Mouse (Mus musculus): ENCODE data around the gene Gm7138. TPM values are rescaled to one million over a fixed set of nuclear protein-coding genes. Genes with fewer than 3 reads are reported as not detected.
"Not testable (repeated sequence)": the region's sequence is repeated elsewhere in the genome, so short reads cannot be mapped to it uniquely, and the experiment has no call there.

The Gm7138 gene
- polyA plus RNA-seq, 1 experiment from 2014 or later = not detected

DNA sequence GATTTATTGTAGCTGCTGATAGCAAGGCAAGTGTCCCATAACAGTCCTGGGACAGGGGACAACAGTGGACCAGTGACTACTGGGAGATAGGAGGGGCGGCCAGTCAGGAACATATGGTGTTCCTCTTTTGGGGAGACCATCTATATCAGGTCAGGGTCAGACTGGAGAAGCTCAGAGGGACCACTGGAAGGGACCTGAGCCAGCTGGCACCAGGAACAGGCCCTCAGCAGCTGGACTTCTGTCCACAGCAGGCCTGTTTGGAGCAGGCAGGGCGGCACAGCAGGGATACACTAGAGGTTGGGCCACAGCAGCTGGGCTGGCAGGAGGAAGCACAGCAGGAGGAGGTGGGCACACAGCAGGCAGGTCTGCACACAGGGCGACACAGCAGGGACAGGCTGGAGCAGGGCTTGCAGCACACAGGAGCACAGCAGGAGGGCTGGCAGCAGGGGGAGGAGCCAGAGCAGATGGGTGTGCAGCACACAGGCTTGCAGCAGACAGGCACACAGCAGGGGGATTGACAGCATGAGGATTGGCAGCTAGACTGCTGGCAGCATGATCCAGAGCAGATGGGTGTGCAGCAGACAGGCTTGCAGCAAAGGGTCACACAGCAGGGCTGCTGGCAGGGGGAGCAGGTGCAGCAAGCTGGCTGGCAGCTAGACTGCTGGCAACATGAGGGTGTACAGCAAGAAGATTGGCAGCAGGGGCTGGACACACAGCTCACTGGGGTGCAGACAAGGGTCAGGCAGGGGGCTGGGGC, 21.6 kb upstream of the Gm7138 start:
- not testable (repeated sequence) for H3K9me3 ChIP-seq (replicated peaks; ENCODE audit: control insufficient read depth, low read length); H3K9ac ChIP-seq (replicated peaks; ENCODE audit: low read length); H3K4me2 ChIP-seq (ENCODE audit: low read depth, low read length); ATAC-seq (replicated peaks; ENCODE audit: insufficient number of reproducible peaks, low FRiP score, low TSS enrichment, low read depth); H3K36me3 ChIP-seq (replicated peaks; ENCODE audit: control insufficient read depth, insufficient read depth, low read depth, low read length); DNase-seq (ENCODE audit: low spot score); H3K4me1 ChIP-seq (ENCODE audit: control insufficient read depth, insufficient read depth, low read length); H3K27ac ChIP-seq (replicated peaks; ENCODE audit: low read depth, low read length); H3K4me3 ChIP-seq (ENCODE audit: low read depth, low read length); H3K27me3 ChIP-seq (ENCODE audit: control insufficient read depth, insufficient read depth, low read length)
- 53% methylated on average over 2 of the region's 3 CpGs for WGBS

DNA sequence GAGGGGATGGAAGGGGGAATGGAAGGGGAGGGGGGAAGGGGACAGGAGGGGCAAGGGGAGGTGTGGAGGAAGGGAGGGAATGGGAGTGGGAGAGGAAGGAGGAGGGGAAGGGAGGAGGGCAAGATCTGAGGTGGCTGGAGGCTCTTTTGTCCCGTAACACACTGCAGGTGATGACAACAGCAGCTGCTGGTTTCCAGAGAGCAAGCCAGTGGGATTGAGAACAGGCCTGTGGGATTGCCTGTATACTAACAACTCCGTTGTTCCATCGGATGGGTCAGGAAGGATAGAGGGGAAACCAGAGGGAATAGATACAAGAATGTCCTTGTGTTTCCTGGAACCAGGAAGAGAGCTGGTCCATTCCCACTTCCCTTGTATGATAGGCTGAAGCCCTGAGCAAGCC, 20.9 kb upstream of the Gm7138 start:
- no peak overlapping the region for H3K27ac ChIP-seq (replicated peaks; ENCODE audit: low read depth, low read length)
- WGBS = 16% methylated on average over 3 of the region's 3 CpGs
- H3K36me3 ChIP-seq (replicated peaks; ENCODE audit: control insufficient read depth, insufficient read depth, low read depth, low read length) = no peaks in the 10 kb centered on the region
- no peaks in the 10 kb centered on the region for H3K4me1 ChIP-seq (ENCODE audit: control insufficient read depth, insufficient read depth, low read length)
- no peak overlapping the region for H3K4me3 ChIP-seq (ENCODE audit: low read depth, low read length)
- no peak for ATAC-seq (replicated peaks; ENCODE audit: insufficient number of reproducible peaks, low FRiP score, low TSS enrichment, low read depth)
- no peaks in the 10 kb centered on the region for H3K9me3 ChIP-seq (replicated peaks; ENCODE audit: control insufficient read depth, low read length)
- H3K27me3 ChIP-seq (ENCODE audit: control insufficient read depth, insufficient read depth, low read length) = no peaks in the 10 kb centered on the region
- DNase-seq (ENCODE audit: low spot score) = no peak
- H3K9ac ChIP-seq (replicated peaks; ENCODE audit: low read length) = no peak overlapping the region
- no peak overlapping the region for H3K4me2 ChIP-seq (ENCODE audit: low read depth, low read length)

DNA sequence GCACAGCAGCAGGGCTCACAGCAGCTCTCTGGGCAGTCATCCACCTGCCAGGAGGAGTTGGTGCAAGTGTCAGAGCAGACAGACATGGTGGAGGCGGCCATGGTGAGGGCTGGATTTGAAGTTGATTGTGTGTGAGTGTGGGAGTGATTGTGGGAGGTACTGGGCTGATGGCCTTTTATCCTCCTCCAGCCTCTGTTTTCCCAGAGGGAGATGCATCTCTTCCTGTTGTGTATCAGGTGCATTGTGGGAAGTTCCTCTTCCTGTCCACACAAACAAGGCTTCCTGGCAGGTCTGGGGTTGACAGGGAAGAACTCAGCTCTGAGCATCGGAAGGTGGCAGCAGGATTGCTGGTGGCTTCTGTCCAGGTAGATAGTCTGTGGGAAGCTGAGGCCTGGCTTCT, 18.2 kb upstream of the Gm7138 start, which contains the start of gene Gm9639:
Gene Gm9639, minus strand, starts transcription at position 101 of the 400 bp plus-strand sequence.
- H3K27me3 ChIP-seq (ENCODE audit: control insufficient read depth, insufficient read depth, low read length) = no peaks in the 10 kb centered on the region
- DNase-seq (ENCODE audit: low spot score) = no peak
- WGBS = 54% methylated on average over 2 of the region's 2 CpGs
- no peak within 1 kb of the TSS for H3K4me2 ChIP-seq (ENCODE audit: low read depth, low read length)
- H3K9ac ChIP-seq (replicated peaks; ENCODE audit: low read length) = no peak within 1 kb of the TSS
- H3K36me3 ChIP-seq (replicated peaks; ENCODE audit: control insufficient read depth, insufficient read depth, low read depth, low read length) = no peaks in the 10 kb centered on the region
- no peaks in the 10 kb centered on the region for H3K9me3 ChIP-seq (replicated peaks; ENCODE audit: control insufficient read depth, low read length)
- ATAC-seq (replicated peaks; ENCODE audit: insufficient number of reproducible peaks, low FRiP score, low TSS enrichment, low read depth) = no peak
- H3K4me1 ChIP-seq (ENCODE audit: control insufficient read depth, insufficient read depth, low read length) = no peaks in the 10 kb centered on the region
- H3K4me3 ChIP-seq (ENCODE audit: low read depth, low read length) = no peak within 1 kb of the TSS
- no peak within 1 kb of the TSS for H3K27ac ChIP-seq (replicated peaks; ENCODE audit: low read depth, low read length)

DNA sequence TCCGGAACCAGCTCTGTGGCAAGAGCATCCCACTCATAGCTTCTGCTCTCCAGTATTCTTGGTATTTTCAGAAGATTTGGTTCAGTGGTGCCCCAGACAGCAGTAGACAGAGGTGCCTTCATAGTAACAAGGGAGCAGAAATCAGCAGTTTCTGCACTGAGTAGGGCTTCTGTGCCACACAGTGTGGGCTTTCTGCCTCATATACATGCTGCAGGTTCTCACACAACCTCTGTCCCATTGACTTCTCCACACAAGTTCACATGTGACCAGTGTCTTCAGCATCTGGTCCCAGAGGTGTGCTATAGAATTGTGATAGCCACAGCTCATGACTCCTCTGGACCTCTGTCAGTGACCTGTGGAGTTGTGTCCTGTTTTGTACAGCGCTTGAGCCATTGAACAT, 11.9 kb upstream of the Gm7138 start:
- Histone ChIP-seq H3K9ac (replicated peaks; ENCODE audit: low read length) (no peak overlapping the region), H3K4me2 (ENCODE audit: low read depth, low read length) (no peak overlapping the region), H3K9me3 (replicated peaks; ENCODE audit: control insufficient read depth, low read length) (no peaks in the 10 kb centered on the region), H3K27me3 (ENCODE audit: control insufficient read depth, insufficient read depth, low read length) (no peaks in the 10 kb centered on the region), H3K4me3 (ENCODE audit: low read depth, low read length) (no peak overlapping the region), H3K36me3 (replicated peaks; ENCODE audit: control insufficient read depth, insufficient read depth, low read depth, low read length) (no peaks in the 10 kb centered on the region), H3K27ac (replicated peaks; ENCODE audit: low read depth, low read length) (no peak overlapping the region), H3K4me1 (ENCODE audit: control insufficient read depth, insufficient read depth, low read length) (no peaks in the 10 kb centered on the region)
- DNase-seq (ENCODE audit: low spot score) = no peak
- no peak for ATAC-seq (replicated peaks; ENCODE audit: insufficient number of reproducible peaks, low FRiP score, low TSS enrichment, low read depth)
- 82% methylated on average over 2 of the region's 2 CpGs for WGBS

DNA sequence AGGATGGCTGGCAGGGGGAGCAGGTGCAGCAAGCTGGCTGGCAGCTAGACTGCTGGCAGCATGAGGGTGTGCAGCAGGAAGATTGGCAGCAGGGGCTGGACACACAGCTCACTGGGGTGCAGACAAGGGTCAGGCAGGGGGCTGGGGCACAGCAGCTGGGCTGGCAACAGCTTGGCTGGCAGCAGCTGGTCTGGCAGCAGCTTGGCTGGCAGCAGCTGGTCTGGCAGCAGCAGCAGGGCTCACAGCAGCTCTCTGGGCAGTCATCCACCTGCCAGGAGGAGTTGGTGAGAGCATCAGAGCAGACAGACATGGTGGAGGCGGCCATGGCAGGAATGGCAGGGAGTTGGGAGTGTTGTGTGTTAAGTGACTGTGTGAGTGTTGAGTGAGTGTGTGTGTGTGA, 11.1 kb upstream of the Gm7138 start, which contains the start of gene Gm7137:
Gene Gm7137, minus strand, starts transcription at position 325 of the 400 bp plus-strand sequence.
- not testable (repeated sequence) for ATAC-seq (replicated peaks; ENCODE audit: insufficient number of reproducible peaks, low FRiP score, low TSS enrichment, low read depth); H3K27me3 ChIP-seq (ENCODE audit: control insufficient read depth, insufficient read depth, low read length)
- WGBS = no CpG with 5 or more reads among the region's 1 CpGs

DNA sequence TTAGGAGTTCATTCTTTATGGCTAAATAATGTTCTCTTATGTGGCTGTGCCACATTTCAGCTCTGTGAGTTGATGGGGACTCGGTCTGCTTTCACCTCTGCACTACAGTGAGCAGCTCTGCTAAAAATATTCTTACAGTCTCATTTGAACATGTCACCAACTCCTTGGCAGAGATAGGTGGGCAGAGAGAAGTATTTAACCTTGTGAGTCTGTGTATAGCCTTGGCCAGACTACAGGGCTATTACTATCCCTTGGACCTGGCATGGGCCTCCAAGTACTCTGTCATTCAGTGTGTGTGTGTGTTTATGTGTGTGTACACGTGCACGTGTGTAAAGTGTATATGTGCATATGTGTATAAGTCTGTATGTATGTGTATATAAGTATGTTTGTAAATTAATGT, 6.7 kb upstream of the Gm7138 start:
- not testable (repeated sequence) for DNase-seq (ENCODE audit: low spot score)

More for the DNA sequence above, 11.1 kb upstream of the Gm7138 start, which contains the start of gene Gm7137:
- not testable (repeated sequence) for DNase-seq (ENCODE audit: low spot score); H3K4me3 ChIP-seq (ENCODE audit: low read depth, low read length); H3K27ac ChIP-seq (replicated peaks; ENCODE audit: low read depth, low read length); H3K9ac ChIP-seq (replicated peaks; ENCODE audit: low read length); H3K4me2 ChIP-seq (ENCODE audit: low read depth, low read length); H3K4me1 ChIP-seq (ENCODE audit: control insufficient read depth, insufficient read depth, low read length); H3K9me3 ChIP-seq (replicated peaks; ENCODE audit: control insufficient read depth, low read length); H3K36me3 ChIP-seq (replicated peaks; ENCODE audit: control insufficient read depth, insufficient read depth, low read depth, low read length)

DNA sequence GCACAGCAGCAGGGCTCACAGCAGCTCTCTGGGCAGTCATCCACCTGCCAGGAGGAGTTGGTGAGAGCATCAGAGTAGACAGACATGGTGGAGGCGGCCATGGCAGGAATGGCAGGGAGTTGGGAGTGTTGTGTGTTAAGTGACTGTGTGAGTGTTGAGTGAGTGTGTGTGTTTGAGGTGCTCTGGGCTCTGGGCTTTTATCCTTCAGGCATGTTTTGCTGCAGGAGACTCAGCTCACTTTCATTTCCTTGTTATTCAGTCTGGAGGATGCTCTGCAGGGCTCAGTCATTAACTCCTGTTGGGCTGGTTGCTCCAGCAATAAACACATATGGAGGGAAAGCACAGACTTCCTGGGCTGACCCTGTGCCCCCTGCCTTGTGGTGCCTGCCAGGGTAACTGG, 5.7 kb upstream of the Gm7138 start, which contains the start of gene Gm3250:
Gene Gm3250, minus strand, starts transcription at position 101 of the 400 bp plus-strand sequence.
- H3K36me3 ChIP-seq (replicated peaks; ENCODE audit: control insufficient read depth, insufficient read depth, low read depth, low read length); H3K27ac ChIP-seq (replicated peaks; ENCODE audit: low read depth, low read length); ATAC-seq (replicated peaks; ENCODE audit: insufficient number of reproducible peaks, low FRiP score, low TSS enrichment, low read depth); H3K4me1 ChIP-seq (ENCODE audit: control insufficient read depth, insufficient read depth, low read length); H3K9ac ChIP-seq (replicated peaks; ENCODE audit: low read length); H3K4me2 ChIP-seq (ENCODE audit: low read depth, low read length); H3K4me3 ChIP-seq (ENCODE audit: low read depth, low read length); H3K27me3 ChIP-seq (ENCODE audit: control insufficient read depth, insufficient read depth, low read length); DNase-seq (ENCODE audit: low spot score); H3K9me3 ChIP-seq (replicated peaks; ENCODE audit: control insufficient read depth, low read length): not testable (repeated sequence)
- no CpG with 5 or more reads among the region's 1 CpGs for WGBS

More for the DNA sequence above, 6.7 kb upstream of the Gm7138 start:
- H3K4me1 ChIP-seq (ENCODE audit: control insufficient read depth, insufficient read depth, low read length); H3K9me3 ChIP-seq (replicated peaks; ENCODE audit: control insufficient read depth, low read length); H3K4me3 ChIP-seq (ENCODE audit: low read depth, low read length); H3K4me2 ChIP-seq (ENCODE audit: low read depth, low read length); H3K27me3 ChIP-seq (ENCODE audit: control insufficient read depth, insufficient read depth, low read length); H3K9ac ChIP-seq (replicated peaks; ENCODE audit: low read length); H3K27ac ChIP-seq (replicated peaks; ENCODE audit: low read depth, low read length); H3K36me3 ChIP-seq (replicated peaks; ENCODE audit: control insufficient read depth, insufficient read depth, low read depth, low read length); ATAC-seq (replicated peaks; ENCODE audit: insufficient number of reproducible peaks, low FRiP score, low TSS enrichment, low read depth): not testable (repeated sequence)
- 82% methylated on average over 1 of the region's 3 CpGs for WGBS

DNA sequence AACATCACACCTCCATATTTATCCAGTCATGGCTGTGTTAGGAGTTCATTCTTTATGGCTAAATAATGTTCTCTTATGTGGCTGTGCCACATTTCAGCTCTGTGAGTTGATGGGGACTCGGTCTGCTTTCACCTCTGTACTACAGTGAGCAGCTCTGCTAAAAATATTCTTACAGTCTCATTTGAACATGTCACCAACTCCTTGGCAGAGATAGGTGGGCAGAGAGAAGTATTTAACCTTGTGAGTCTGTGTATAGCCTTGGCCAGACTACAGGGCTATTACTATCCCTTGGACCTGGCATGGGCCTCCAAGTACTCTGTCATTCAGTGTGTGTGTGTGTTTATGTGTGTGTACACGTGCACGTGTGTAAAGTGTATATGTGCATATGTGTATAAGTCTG, 4.6 kb downstream of the Gm7138 start:
- not testable (repeated sequence) for H3K4me3 ChIP-seq (ENCODE audit: low read depth, low read length); H3K4me2 ChIP-seq (ENCODE audit: low read depth, low read length); H3K9me3 ChIP-seq (replicated peaks; ENCODE audit: control insufficient read depth, low read length); H3K36me3 ChIP-seq (replicated peaks; ENCODE audit: control insufficient read depth, insufficient read depth, low read depth, low read length); H3K27ac ChIP-seq (replicated peaks; ENCODE audit: low read depth, low read length); H3K9ac ChIP-seq (replicated peaks; ENCODE audit: low read length); DNase-seq (ENCODE audit: low spot score); ATAC-seq (replicated peaks; ENCODE audit: insufficient number of reproducible peaks, low FRiP score, low TSS enrichment, low read depth); H3K4me1 ChIP-seq (ENCODE audit: control insufficient read depth, insufficient read depth, low read length); H3K27me3 ChIP-seq (ENCODE audit: control insufficient read depth, insufficient read depth, low read length)
- WGBS = 75% methylated on average over 1 of the region's 3 CpGs

Data from embryonic facial prominence, embryonic 11.5 days (tissue).